Mouse (Mus musculus): Measurements from ENCODE around the gene Tssc4. TPM values are rescaled to one million over a fixed set of nuclear protein-coding genes. Genes with fewer than 3 reads are reported as not detected.

Gene Tssc4
- polyA plus RNA-seq, 1 experiment from 2014 or later: 111 TPM

DNA sequence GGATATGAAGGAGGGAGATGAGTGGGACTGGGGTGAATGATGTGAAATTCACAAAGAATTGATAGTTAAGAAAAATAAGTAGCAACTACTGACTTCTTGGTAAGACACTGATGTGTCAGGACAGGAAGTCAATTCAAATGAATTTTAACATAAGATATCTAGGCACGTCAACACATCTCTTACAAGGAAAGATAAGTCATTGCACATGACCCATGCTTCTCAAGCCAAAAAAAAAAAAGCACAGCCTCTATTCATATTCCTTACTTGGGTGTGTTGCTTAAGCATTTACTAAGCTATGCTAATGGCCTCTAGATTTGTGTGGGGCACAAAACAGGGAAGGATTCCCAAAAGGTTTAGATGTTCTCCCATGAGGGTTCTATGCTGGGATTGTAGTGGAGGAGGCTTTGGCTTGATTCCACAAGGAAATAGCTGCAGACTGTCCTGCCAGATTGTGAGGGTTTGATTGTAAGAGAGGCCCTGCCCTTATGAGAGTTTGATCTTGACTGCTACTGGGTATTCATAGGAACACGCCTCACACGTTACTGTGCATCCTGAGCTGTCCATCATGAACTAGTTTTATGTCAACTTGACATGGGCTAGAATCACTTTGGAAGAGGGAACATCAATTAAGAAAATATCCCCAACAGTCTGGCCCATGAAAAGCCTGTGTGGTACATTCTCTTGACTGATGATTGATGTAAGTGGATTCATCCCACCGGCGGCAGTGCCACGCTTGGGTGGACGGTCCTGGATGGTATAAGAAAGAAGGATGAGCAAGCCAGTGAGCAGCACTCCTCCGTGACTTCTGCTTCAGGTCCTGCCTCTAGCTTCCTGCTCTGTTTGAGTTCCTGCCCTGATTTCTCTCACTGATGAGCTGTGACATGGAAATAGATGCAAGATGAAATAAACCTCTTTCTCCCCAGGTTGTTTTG is 34.3 kb upstream of the Tssc4 start:
- ATAC-seq (ENCODE audit: low FRiP score, low read depth): no peak
- Histone ChIP-seq H3K4me3 (no peak overlapping the region), H3K9me3 (no peaks in the 10 kb centered on the region), H3K4me2 (replicated peaks) (no peak overlapping the region), H3K4me1 (no peaks in the 10 kb centered on the region), H3K27ac (replicated peaks) (no peak overlapping the region), H3K27me3 (no peaks in the 10 kb centered on the region), H3K36me3 (0 out of 2 replicates have a peak, but pooled peaks cover 3% of the 10 kb centered on the region), H3K9ac (replicated peaks) (no peak overlapping the region)
- WGBS: 94% methylated on average over 8 of the region's 8 CpGs

DNA sequence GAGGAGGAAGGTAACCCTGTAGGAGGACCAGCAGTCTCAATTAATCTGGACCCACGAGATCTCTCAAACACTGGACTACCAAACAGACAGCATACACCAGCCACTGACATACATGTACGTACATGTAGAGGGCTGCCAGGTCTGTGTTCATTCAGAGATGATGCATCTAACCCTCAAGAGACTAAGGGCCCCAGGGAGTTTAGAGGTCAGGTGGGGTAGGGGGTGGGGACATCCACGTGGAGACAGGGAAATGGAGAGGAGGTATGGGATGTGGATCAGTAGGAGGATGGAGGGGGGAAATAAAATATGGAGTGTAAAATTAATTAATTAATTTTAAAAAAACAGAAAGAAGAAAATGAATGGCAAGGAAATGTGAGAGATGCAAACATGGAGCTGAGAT is 32.3 kb upstream of the Tssc4 start:
- no peak overlapping the region for H3K9ac ChIP-seq (replicated peaks)
- no peak overlapping the region for H3K4me3 ChIP-seq
- no peak overlapping the region for H3K27ac ChIP-seq (replicated peaks)
- no peak overlapping the region for H3K4me2 ChIP-seq (replicated peaks)
- H3K27me3 ChIP-seq: no peaks in the 10 kb centered on the region
- no peak for ATAC-seq (ENCODE audit: low FRiP score, low read depth)
- WGBS: 83% methylated on average over 3 of the region's 3 CpGs
- no peaks in the 10 kb centered on the region for H3K4me1 ChIP-seq
- H3K36me3 ChIP-seq: 0 out of 2 replicates have a peak, but pooled peaks cover 3% of the 10 kb centered on the region
- no peaks in the 10 kb centered on the region for H3K9me3 ChIP-seq

DNA sequence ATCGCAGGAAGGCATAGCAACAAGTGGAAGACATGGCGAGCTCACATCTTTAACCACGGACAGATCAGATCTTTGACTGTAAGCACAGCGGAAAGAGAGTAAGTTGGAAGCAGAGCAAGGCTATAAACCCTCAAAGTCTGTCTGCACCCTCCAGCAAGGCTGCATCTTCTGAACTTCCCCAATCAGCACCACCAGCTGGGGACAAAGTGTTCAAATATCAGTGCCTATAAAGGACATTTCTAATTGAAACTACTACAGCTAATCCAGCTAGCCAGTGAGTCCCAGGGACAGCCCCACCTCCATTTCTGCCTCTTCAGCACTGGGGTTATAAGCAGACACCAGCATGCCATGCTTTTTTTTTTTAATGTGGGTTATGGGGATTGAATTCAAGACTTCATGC is 31.7 kb upstream of the Tssc4 start:
- Histone ChIP-seq H3K27me3 (no peaks in the 10 kb centered on the region), H3K27ac (replicated peaks) (no peak overlapping the region), H3K9me3 (no peaks in the 10 kb centered on the region), H3K9ac (replicated peaks) (no peak overlapping the region), H3K36me3 (0 out of 2 replicates have a peak, but pooled peaks cover 3% of the 10 kb centered on the region), H3K4me2 (replicated peaks) (no peak overlapping the region), H3K4me3 (no peak overlapping the region), H3K4me1 (no peaks in the 10 kb centered on the region)
- 91% methylated on average over 4 of the region's 4 CpGs for whole genome bisulfite sequencing
- ATAC-seq (ENCODE audit: low FRiP score, low read depth): no peak

DNA sequence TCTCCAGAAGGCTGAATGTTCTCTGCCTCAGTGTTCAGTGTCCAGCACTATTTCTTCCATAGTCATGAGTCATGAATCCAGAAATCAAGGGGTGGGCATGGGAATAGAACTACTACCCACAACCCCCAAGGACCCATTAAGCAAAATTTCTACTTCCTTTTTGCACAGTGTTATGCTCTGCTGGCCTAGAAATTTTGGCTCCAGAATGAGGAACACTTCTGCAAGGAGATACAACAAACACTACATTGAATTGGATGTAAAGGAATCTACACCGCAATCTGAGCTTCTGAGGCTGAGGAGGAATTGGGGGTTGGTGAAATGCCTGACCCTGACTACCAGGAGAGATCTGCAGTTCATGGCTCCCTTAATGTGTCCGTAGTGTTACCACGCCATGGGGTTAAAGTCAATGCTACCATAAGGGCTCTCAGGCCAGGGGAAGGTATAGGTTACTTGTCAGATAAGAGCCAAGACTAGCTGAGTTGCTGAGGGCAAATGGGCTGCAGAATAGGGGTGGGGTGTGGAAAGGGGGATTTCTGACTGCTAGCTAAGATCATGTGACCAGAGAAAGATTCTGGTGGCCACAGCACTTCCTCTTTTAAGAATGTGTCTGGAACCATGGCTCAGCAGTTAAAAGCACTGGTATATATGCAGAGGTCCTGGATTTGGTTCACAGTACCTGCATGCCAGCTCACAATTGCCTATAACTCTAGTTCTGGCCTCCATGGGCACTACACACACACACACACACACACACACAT is 30.7 kb upstream of the Tssc4 start:
- no peak overlapping the region for H3K9ac ChIP-seq (replicated peaks)
- H3K27ac ChIP-seq (replicated peaks): no peak overlapping the region
- no peaks in the 10 kb centered on the region for H3K9me3 ChIP-seq
- no peak overlapping the region for H3K4me3 ChIP-seq
- H3K4me1 ChIP-seq: no peaks in the 10 kb centered on the region
- no peak overlapping the region for H3K4me2 ChIP-seq (replicated peaks)
- ATAC-seq (ENCODE audit: low FRiP score, low read depth): no peak
- 88% methylated on average over 3 of the region's 3 CpGs for WGBS
- H3K27me3 ChIP-seq: no peaks in the 10 kb centered on the region
- H3K36me3 ChIP-seq: 0 out of 2 replicates have a peak, but pooled peaks cover 3% of the 10 kb centered on the region

DNA sequence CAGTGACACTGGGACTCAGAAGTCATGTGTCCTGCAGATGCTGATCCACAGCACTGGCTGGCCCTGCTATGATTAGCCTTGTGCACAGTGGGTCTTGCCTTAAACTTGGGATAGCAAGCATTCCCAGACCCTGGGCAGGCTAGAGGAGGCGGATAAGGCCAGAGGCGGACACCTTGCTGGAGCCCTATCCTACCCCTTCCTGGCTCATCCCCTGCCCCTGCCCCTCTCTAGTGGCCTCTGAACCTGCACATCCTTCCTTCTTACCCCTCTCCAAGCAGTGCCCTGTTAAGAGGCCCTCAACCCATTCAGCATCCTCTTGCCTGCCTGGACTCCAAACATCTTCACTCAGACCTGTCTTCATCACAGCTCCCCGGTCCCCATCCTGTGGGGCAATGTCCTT is 28.5 kb upstream of the Tssc4 start:
- no peak overlapping the region for H3K4me3 ChIP-seq
- H3K36me3 ChIP-seq: no peaks in the 10 kb centered on the region
- H3K4me2 ChIP-seq (replicated peaks): no peak overlapping the region
- no peaks in the 10 kb centered on the region for H3K4me1 ChIP-seq
- no peak for ATAC-seq (ENCODE audit: low FRiP score, low read depth)
- no peaks in the 10 kb centered on the region for H3K27me3 ChIP-seq
- WGBS: 95% methylated on average over 3 of the region's 3 CpGs
- no peaks in the 10 kb centered on the region for H3K9me3 ChIP-seq
- H3K9ac ChIP-seq (replicated peaks): no peak overlapping the region
- no peak overlapping the region for H3K27ac ChIP-seq (replicated peaks)

DNA sequence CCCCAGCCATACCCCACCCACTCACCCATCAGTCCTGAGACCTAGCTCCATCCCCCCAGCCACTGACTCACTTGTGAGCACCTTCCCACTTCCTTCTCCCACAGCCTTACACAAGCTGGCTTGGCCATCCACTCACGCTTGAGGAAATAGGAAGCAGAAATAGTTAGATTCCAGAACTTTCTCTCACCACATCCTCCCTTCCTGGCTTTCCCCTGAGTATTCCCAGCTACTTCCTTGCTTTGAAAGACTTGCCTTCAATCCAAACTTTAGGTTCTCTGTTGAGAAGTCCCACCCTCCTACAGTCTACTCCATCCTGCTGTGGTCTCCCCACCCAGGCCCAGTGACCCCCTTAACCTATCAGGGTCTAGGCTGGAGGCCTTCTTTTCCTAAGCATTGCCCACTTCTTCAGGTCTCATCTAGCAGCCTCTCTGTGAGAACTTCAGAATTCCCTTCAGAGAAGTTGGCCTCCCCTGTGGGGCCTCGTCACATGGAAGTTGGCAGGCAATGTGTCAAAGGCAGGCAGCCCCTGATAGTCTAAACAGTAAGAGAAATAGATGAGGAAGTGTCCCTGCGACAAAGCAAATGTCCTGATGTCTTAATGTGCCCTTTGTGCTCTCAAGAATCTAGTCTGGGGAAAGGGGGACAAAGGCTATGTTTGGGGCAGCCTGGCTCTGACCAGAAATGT is 27.8 kb upstream of the Tssc4 start:
- Histone ChIP-seq H3K27me3 (no peaks in the 10 kb centered on the region), H3K4me3 (no peak overlapping the region), H3K27ac (replicated peaks) (no peak overlapping the region), H3K4me2 (replicated peaks) (no peak overlapping the region), H3K9ac (replicated peaks) (no peak overlapping the region), H3K9me3 (no peaks in the 10 kb centered on the region), H3K36me3 (no peaks in the 10 kb centered on the region), H3K4me1 (no peaks in the 10 kb centered on the region)
- ATAC-seq (ENCODE audit: low FRiP score, low read depth): no peak
- 83% methylated on average over 3 of the region's 3 CpGs for WGBS

DNA sequence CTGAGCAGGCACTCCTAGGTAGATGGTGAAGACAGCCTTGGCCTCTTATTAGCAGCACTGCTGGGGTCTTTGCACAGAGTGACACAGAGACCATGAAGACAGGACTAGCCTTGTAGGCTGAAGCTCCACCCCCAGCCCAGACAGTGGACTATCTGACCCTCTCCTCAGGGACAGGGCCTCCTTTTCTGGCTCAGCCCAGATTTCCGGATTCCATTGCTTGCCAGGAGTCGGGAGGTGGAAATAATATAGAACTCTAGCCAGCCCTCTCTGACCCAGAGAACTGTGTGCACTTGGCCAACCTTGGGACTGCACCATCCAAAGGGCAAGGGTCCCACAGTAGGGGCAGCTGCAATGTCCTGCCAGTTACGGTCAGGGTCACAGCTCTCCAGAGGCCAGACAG is 27.0 kb upstream of the Tssc4 start:
- Histone ChIP-seq H3K36me3 (no peaks in the 10 kb centered on the region), H3K9ac (replicated peaks) (no peak overlapping the region), H3K9me3 (no peaks in the 10 kb centered on the region), H3K4me1 (no peaks in the 10 kb centered on the region), H3K4me3 (no peak overlapping the region), H3K4me2 (replicated peaks) (no peak overlapping the region), H3K27ac (replicated peaks) (no peak overlapping the region), H3K27me3 (no peaks in the 10 kb centered on the region)
- 81% methylated on average over 3 of the region's 3 CpGs for WGBS
- no peak for ATAC-seq (ENCODE audit: low FRiP score, low read depth)

DNA sequence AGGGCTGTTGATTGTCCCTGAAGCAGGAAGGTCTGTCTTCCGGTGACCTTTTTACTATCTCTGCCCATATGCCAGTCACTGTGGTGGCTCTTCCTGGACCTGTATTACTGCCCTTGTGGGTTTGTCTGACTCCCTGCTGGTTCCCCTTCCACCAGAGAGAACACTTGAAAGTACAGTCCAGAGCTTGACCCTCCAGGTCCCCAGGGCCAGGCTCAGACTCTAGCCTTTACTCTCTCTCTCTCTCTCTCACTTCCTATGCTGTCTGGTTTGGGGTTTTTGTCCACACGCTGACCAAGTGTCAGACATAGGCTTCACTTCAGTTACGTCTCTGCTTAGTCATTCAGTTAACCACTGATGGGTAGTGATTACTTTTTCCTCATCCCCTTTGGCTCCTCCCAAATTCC is 26.1 kb upstream of the Tssc4 start:
- no peak overlapping the region for H3K9ac ChIP-seq (replicated peaks)
- no peaks in the 10 kb centered on the region for H3K4me1 ChIP-seq
- no peak for ATAC-seq (ENCODE audit: low FRiP score, low read depth)
- 91% methylated on average over 3 of the region's 3 CpGs for WGBS
- H3K4me2 ChIP-seq (replicated peaks): no peak overlapping the region
- no peak overlapping the region for H3K27ac ChIP-seq (replicated peaks)
- no peaks in the 10 kb centered on the region for H3K36me3 ChIP-seq
- no peaks in the 10 kb centered on the region for H3K9me3 ChIP-seq
- H3K4me3 ChIP-seq: no peak overlapping the region
- H3K27me3 ChIP-seq: no peaks in the 10 kb centered on the region

DNA sequence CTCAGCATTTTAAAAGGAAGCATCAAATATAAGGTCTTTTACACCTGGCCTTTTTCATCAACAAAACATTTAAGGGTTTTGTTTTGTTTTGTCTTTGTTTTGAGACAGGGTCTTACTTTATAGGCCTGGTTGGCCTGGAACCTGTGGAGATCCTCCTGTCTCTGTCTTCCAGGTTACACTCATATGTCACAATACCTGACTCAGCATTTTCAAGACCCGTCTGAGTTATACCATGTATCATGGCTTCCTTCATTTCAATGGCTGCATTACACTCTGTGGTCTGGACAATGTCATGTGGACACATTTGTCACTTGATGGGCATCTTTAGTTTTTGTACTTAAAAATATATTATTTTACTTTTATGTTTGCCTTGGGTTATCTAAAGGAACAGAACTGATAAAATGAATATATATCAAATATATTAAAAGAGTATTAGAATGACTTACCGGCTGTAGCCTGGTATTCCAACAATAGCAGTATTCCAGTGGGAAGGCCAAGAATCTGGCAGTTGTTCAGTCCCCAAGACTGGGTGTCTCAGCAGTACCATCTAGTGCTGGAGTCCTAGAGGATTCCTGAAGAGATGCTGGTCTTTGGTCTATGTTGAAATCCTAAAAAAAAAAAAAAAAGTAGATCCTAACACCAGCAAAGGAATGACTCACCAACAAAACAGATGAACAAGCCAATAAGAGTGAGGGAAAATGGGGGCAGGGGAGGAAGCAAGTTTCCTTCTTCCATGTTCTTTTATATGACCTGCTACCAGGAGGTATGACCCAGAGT is 24.8 kb upstream of the Tssc4 start:
- WGBS: 91% methylated on average over 2 of the region's 2 CpGs
- ATAC-seq (ENCODE audit: low FRiP score, low read depth): no peak
- Histone ChIP-seq H3K36me3 (no peaks in the 10 kb centered on the region), H3K27me3 (no peaks in the 10 kb centered on the region), H3K4me1 (no peaks in the 10 kb centered on the region), H3K9ac (replicated peaks) (no peak overlapping the region), H3K9me3 (no peaks in the 10 kb centered on the region), H3K4me2 (replicated peaks) (no peak overlapping the region), H3K4me3 (no peak overlapping the region), H3K27ac (replicated peaks) (no peak overlapping the region)

DNA sequence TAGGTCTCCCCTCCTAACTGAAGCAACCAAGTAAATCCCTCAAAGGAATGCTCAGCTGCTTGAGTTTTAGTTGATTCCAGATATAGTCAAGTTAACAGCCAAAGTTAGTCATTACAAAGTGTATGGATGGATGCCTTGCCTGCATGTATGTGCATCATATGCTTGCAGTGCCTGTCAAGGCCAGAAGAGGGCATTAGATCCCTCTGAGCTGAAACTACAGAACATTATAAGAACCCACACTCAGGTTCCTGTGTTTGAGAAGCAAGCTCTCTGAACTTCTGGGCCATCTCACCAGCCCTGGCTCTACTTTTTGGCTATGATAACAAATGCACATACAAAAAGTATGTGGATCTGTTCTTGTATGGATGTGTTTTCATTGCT is 24.2 kb upstream of the Tssc4 start:
- Histone ChIP-seq H3K4me3 (no peak overlapping the region), H3K27me3 (no peaks in the 10 kb centered on the region), H3K4me2 (replicated peaks) (no peak overlapping the region), H3K36me3 (no peaks in the 10 kb centered on the region), H3K9me3 (no peaks in the 10 kb centered on the region), H3K9ac (replicated peaks) (no peak overlapping the region), H3K27ac (replicated peaks) (no peak overlapping the region), H3K4me1 (no peaks in the 10 kb centered on the region)
- no peak for ATAC-seq (ENCODE audit: low FRiP score, low read depth)

DNA sequence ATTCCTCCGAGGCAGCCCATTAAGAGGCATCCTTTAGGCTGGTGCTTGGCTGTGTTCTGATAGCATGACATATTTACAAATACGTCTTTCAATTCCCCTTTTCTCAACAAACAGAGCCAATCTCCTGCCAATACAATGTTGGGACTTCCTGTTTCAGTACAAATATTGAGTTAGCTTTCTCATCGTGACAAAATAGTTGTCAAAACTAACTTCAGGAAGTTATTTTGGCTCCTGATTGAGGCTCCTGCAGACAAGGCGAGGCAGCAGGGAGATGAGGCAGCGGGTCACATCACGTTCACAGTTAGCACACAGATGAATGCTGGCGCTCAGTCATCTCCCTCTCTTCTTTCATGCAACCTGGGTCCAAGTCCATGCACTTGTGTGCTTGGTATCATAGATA is 22.7 kb upstream of the Tssc4 start:
- H3K9ac ChIP-seq (replicated peaks): no peak overlapping the region
- no peaks in the 10 kb centered on the region for H3K27me3 ChIP-seq
- H3K36me3 ChIP-seq: no peaks in the 10 kb centered on the region
- H3K4me3 ChIP-seq: no peak overlapping the region
- 87% methylated on average over 7 of the region's 7 CpGs for WGBS
- H3K4me2 ChIP-seq (replicated peaks): no peak overlapping the region
- no peak for ATAC-seq (ENCODE audit: low FRiP score, low read depth)
- H3K4me1 ChIP-seq: no peaks in the 10 kb centered on the region
- no peak overlapping the region for H3K27ac ChIP-seq (replicated peaks)
- H3K9me3 ChIP-seq: no peaks in the 10 kb centered on the region
